Mouse (Mus musculus) MEL (cell line): ENCODE data around the gene Cflar. TPM values are rescaled to one million over a fixed set of nuclear protein-coding genes. Genes with fewer than 3 reads are reported as not detected.

Source experiments
- DNase-seq: peaks from one replicate; pipeline ENCODE4 v3.0.0; 2011; ENCODE audit warnings: low read depth, low spot score
- H3K27ac ChIP-seq: 2 replicates; pipeline ENCODE4 v1.5.1; 2012; ENCODE audit warnings: low read depth, mild to moderate bottlenecking, control low read depth, low read length, moderate library complexity; ENCODE audit not compliant: control insufficient read depth
- H3K27me3 ChIP-seq, 2 experiments: fragments of 150-350 bp in 1 of 2; sonication (generic) in 1 of 2; 2 replicates each; pipeline ENCODE4 v1.6.1; 2012; ENCODE audit warnings: low read length in 2 of 2, mild to moderate bottlenecking in 2 of 2, improper control_type of control experiment in 1 of 2, moderate library complexity in 1 of 2; ENCODE audit not compliant: insufficient read depth in 2 of 2, control insufficient read depth in 1 of 2
- H3K36me3 ChIP-seq, 2 experiments: 2 replicates each; pipeline ENCODE4 v1.6.1; 2012 to 2014; ENCODE audit warnings: low read length in 2 of 2, improper control_type of control experiment in 1 of 2, inconsistent platforms in 1 of 2, mild to moderate bottlenecking in 1 of 2; ENCODE audit not compliant: insufficient read depth in 2 of 2, control insufficient read depth in 1 of 2
- H3K4me1 ChIP-seq, 2 experiments: fragments of 150-350 bp in 1 of 2; sonication (generic) in 1 of 2; 2 replicates each; pipeline ENCODE4 v1.6.1; 2012; ENCODE audit warnings: low read length in 2 of 2, improper control_type of control experiment in 1 of 2, mild to moderate bottlenecking in 1 of 2; ENCODE audit not compliant: insufficient read depth in 2 of 2, control insufficient read depth in 1 of 2
- H3K4me3 ChIP-seq, 2 experiments: fragments of 150-350 bp in 1 of 2; sonication (generic) in 1 of 2; 2 replicates each; pipeline ENCODE4 v1.5.1; 2012; ENCODE audit warnings: low read depth in 2 of 2, low read length in 2 of 2, mild to moderate bottlenecking in 2 of 2, moderate library complexity in 2 of 2, control low read depth in 1 of 2, improper control_type of control experiment in 1 of 2; ENCODE audit not compliant: control insufficient read depth in 1 of 2, insufficient read depth in 1 of 2
- H3K79me2 ChIP-seq: 2 replicates; pipeline ENCODE4 v1.6.1; 2012; ENCODE audit warnings: mild to moderate bottlenecking, low read length, moderate library complexity; ENCODE audit not compliant: control insufficient read depth, poor library complexity, insufficient read depth
- H3K9ac ChIP-seq: 2 replicates; pipeline ENCODE4 v1.6.1; 2012; ENCODE audit warnings: low read depth, mild to moderate bottlenecking, control low read depth, low read length, moderate library complexity; ENCODE audit not compliant: control insufficient read depth, poor library complexity, severe bottlenecking
- H3K9me3 ChIP-seq: fragments of 150-350 bp; sonication (generic); replicated peaks from 2 replicates; pipeline ENCODE4 v1.6.1; 2012; ENCODE audit warnings: mild to moderate bottlenecking, low read length, improper control_type of control experiment, moderate library complexity; ENCODE audit not compliant: insufficient read depth
- CTCF ChIP-seq, 3 experiments: IDR thresholded peaks in 2 of 3; conservative IDR thresholded peaks in 1 of 3; 2 replicates each; pipeline ENCODE4 v1.5.1; 2011 to 2012; ENCODE audit warnings: low read length in 3 of 3, low read depth in 2 of 3, mild to moderate bottlenecking in 2 of 3, improper control_type of control experiment in 1 of 3, inconsistent platforms in 1 of 3, mixed read lengths in 1 of 3, moderate library complexity in 1 of 3; ENCODE audit not compliant: control insufficient read depth in 1 of 3, insufficient read depth in 1 of 3, poor library complexity in 1 of 3, severe bottlenecking in 1 of 3
- E2F4 ChIP-seq: IDR thresholded peaks from 2 replicates; pipeline ENCODE4 v1.6.1; 2011; ENCODE audit warnings: low read depth, low read length, improper control_type of control experiment, borderline replicate concordance
- ELF1 ChIP-seq: IDR thresholded peaks from 2 replicates; pipeline ENCODE4 v1.6.1; 2014; ENCODE audit warnings: low read depth, mild to moderate bottlenecking, inconsistent platforms, low read length, improper control_type of control experiment, moderate library complexity
- ETS1 ChIP-seq: IDR thresholded peaks from 2 replicates; pipeline ENCODE4 v1.6.1; 2012; ENCODE audit warnings: low read depth, mild to moderate bottlenecking, inconsistent platforms, low read length, improper control_type of control experiment, moderate library complexity
- GABPA ChIP-seq: IDR thresholded peaks from 2 replicates; pipeline ENCODE4 v1.6.1; 2012; ENCODE audit warnings: low read depth, mild to moderate bottlenecking, inconsistent platforms, low read length, improper control_type of control experiment, moderate library complexity
- MAZ ChIP-seq: IDR thresholded peaks from 2 replicates; pipeline ENCODE4 v1.6.1; 2012; ENCODE audit warnings: low read depth, mild to moderate bottlenecking, inconsistent platforms, low read length, improper control_type of control experiment
- MXI1 ChIP-seq: IDR thresholded peaks from 2 replicates; pipeline ENCODE4 v1.6.1; 2011; ENCODE audit warnings: mild to moderate bottlenecking, low read depth, low read length, improper control_type of control experiment
- NRF1 ChIP-seq: IDR thresholded peaks from 2 replicates; pipeline ENCODE4 v1.6.1; 2014; ENCODE audit warnings: low read depth, mild to moderate bottlenecking, inconsistent platforms, low read length, improper control_type of control experiment, moderate library complexity; ENCODE audit not compliant: poor library complexity, insufficient read depth, severe bottlenecking
- POLR2A ChIP-seq, 2 experiments: IDR thresholded peaks; 2 replicates each; pipeline ENCODE4 v1.6.1; 2011 to 2012; ENCODE audit warnings: low read length in 2 of 2, mild to moderate bottlenecking in 2 of 2, control low read depth in 1 of 2, improper control_type of control experiment in 1 of 2, low read depth in 1 of 2, moderate library complexity in 1 of 2; ENCODE audit not compliant: control insufficient read depth in 1 of 2, insufficient read depth in 1 of 2, poor library complexity in 1 of 2
- RCOR1 ChIP-seq: IDR thresholded peaks from 2 replicates; pipeline ENCODE4 v1.6.1; 2012; ENCODE audit warnings: low read depth, mild to moderate bottlenecking, inconsistent platforms, low read length, improper control_type of control experiment
- SIN3A ChIP-seq: IDR thresholded peaks from 2 replicates; pipeline ENCODE4 v1.6.1; 2012; ENCODE audit warnings: low read length, improper control_type of control experiment, inconsistent platforms
- TBP ChIP-seq: IDR thresholded peaks from 2 replicates; pipeline ENCODE4 v1.8.0; 2011; ENCODE audit warnings: low read depth, low read length, improper control_type of control experiment
- TCF12 ChIP-seq: IDR thresholded peaks from 2 replicates; pipeline ENCODE4 v1.6.1; 2014; ENCODE audit warnings: low read depth, mild to moderate bottlenecking, inconsistent platforms, low read length, improper control_type of control experiment, moderate library complexity
- USF2 ChIP-seq, 2 experiments: IDR thresholded peaks; 2 replicates each; pipeline ENCODE4 v1.6.1; 2011 to 2012; ENCODE audit warnings: improper control_type of control experiment in 2 of 2, low read length in 2 of 2, borderline replicate concordance in 1 of 2, inconsistent platforms in 1 of 2, low read depth in 1 of 2, mild to moderate bottlenecking in 1 of 2; ENCODE audit not compliant: insufficient read depth in 1 of 2
- ZNF384 ChIP-seq: IDR thresholded peaks from 2 replicates; pipeline ENCODE4 v1.6.1; 2012; ENCODE audit warnings: low read depth, mild to moderate bottlenecking, inconsistent platforms, low read length, improper control_type of control experiment
- polyA plus RNA-seq, 2 experiments: library from polyadenylated mRNA; stranded (reverse) in 1 of 2; unstranded in 1 of 2; fragments of >175 nt in 1 of 2; fragments of >200 nt in 1 of 2; gene quantifications; 2 replicates each; pipeline versions ENCODE4 v1.2.1 to v1.2.4; 2012; ENCODE audit warnings: low replicate concordance in 2 of 2, low read depth in 1 of 2; ENCODE audit not compliant: insufficient read length in 2 of 2, insufficient read depth in 1 of 2, missing spikeins in 1 of 2
- total RNA-seq: library from RNA; depleted of rRNA; stranded (reverse); fragments of 300-350 nt; gene quantifications from 2 replicates; pipeline ENCODE4 v1.2.3, GENCODE M21; 2012

The Cflar gene
- total and polyA plus RNA-seq, 3 experiments = 13.1 to 13.2 TPM; not detected in 1

- Histone ChIP-seq H3K9me3 (no peaks in the 10 kb centered on the region), H3K4me1 (peaks cover 17 to 22% of the 10 kb centered on the region in 2 experiments), H3K27ac (no peak overlapping the region), H3K9ac (no peak overlapping the region), H3K36me3 (peaks cover 0 to 23% of the 10 kb centered on the region in 2 experiments; a peak in 3 of 4 replicates), H3K27me3 (no peaks in the 10 kb centered on the region)
- no peak for DNase-seq
- no peak for TF ChIP-seq POLR2A (IDR thresholded peaks at IDR 0.05; ENCODE audit: control insufficient read depth in 1 of 2, insufficient read depth in 1 of 2, low read depth in 1 of 2, low read length in 2 of 2, poor library complexity in 1 of 2)
- no peak for TF ChIP-seq ETS1
- TF ChIP-seq CTCF (IDR thresholded peaks at IDR 0.05 in 2 of 3, conservative IDR thresholded peaks at IDR 0.05 in 1 of 3; ENCODE audit: control insufficient read depth in 1 of 3, insufficient read depth in 1 of 3, low read depth in 2 of 3, low read length in 3 of 3, poor library complexity in 1 of 3, severe bottlenecking in 1 of 3) = no peak
- TF ChIP-seq TCF12 = no peak
- TF ChIP-seq TBP = no peak
- no peak for TF ChIP-seq GABPA
- no peak for TF ChIP-seq RCOR1
- TF ChIP-seq USF2 (IDR thresholded peaks at IDR 0.05; ENCODE audit: borderline replicate concordance in 1 of 2, insufficient read depth in 1 of 2, low read depth in 1 of 2, low read length in 2 of 2) = no peak
- no peak for TF ChIP-seq ELF1
- TF ChIP-seq, all 39 proteins: peak for 0
- H3K79me2 ChIP-seq = no peaks in the 10 kb centered on the region
- H3K4me3 ChIP-seq = no peak overlapping the region
These were observed 11.9 kb downstream of the Cflar start for GRCm38 (mm10) chr1:58723062-58723808.

GRCm38 (mm10) chr1:58723809-58724405 is 12.6 kb downstream of the Cflar start:
- no peak overlapping the region for H3K9ac ChIP-seq
- no peaks in the 10 kb centered on the region for H3K79me2 ChIP-seq
- no peaks in the 10 kb centered on the region for H3K9me3 ChIP-seq
- no peaks in the 10 kb centered on the region for H3K27me3 ChIP-seq
- H3K27ac ChIP-seq = no peak overlapping the region
- no peak for DNase-seq
- peaks cover 0 to 20% of the 10 kb centered on the region in 2 experiments; a peak in 3 of 4 replicates for H3K36me3 ChIP-seq
- H3K4me3 ChIP-seq = no peak overlapping the region
- no peak for TF ChIP-seq MXI1
- no peak for TF ChIP-seq SIN3A
- no peak for TF ChIP-seq RCOR1
- no peak for TF ChIP-seq MAZ
- no peak for TF ChIP-seq NRF1
- TF ChIP-seq E2F4 = no peak
- no peak; a peak in 1 of 6 replicates for TF ChIP-seq CTCF (IDR thresholded peaks at IDR 0.05 in 2 of 3, conservative IDR thresholded peaks at IDR 0.05 in 1 of 3; ENCODE audit: control insufficient read depth in 1 of 3, insufficient read depth in 1 of 3, low read depth in 2 of 3, low read length in 3 of 3, poor library complexity in 1 of 3, severe bottlenecking in 1 of 3)
- TF ChIP-seq ETS1 = no peak
- TF ChIP-seq TBP = no peak
- TF ChIP-seq USF2 (IDR thresholded peaks at IDR 0.05; ENCODE audit: borderline replicate concordance in 1 of 2, insufficient read depth in 1 of 2, low read depth in 1 of 2, low read length in 2 of 2) = no peak
- no peak for TF ChIP-seq ZNF384
- TF ChIP-seq, all 39 proteins: peak for 0
- peaks cover 13 to 17% of the 10 kb centered on the region in 2 experiments for H3K4me1 ChIP-seq
